Mouse (Mus musculus) liver, postnatal 0 days (tissue): ENCODE measurements at regions not wholly inside any gene's neighbourhood (a gene's known extent, or its start where the extent isn't known, plus 50 kb on each side); places are given as distances from the start of the nearest gene placed in this dataset.

Experiments used
- ATAC-seq: fragments of 200-750 bp; cut with Nextera tagmentation; 2 replicates; pipeline ENCODE4 v1.8.0; 2017; ENCODE audit warnings: mild to moderate bottlenecking, moderate library complexity
- DNase-seq: peaks from one replicate; pipeline ENCODE4 v3.0.0-alpha.2; 2016
- H3K27ac ChIP-seq: fragments of 300-500 bp; sonication (generic); 2 replicates; pipeline ENCODE4 v1.5.1; 2014; ENCODE audit warnings: antibody characterized with exemption, moderate library complexity, mild to moderate bottlenecking, low read depth
- H3K27me3 ChIP-seq: fragments of 300-500 bp; sonication (generic); 2 replicates; pipeline ENCODE4 v1.6.1; 2014; ENCODE audit warnings: low read length, control low read depth, mixed read lengths; ENCODE audit not compliant: insufficient read depth
- H3K36me3 ChIP-seq: fragments of 300-500 bp; sonication (generic); replicated peaks from 2 replicates; pipeline ENCODE4 v1.6.1; 2014; ENCODE audit warnings: mild to moderate bottlenecking, control low read depth, low read length, moderate library complexity, mixed read lengths; ENCODE audit not compliant: insufficient read depth
- H3K4me1 ChIP-seq: fragments of 300-500 bp; sonication (generic); 2 replicates; pipeline ENCODE4 v1.6.1; 2014; ENCODE audit warnings: antibody characterized with exemption, mild to moderate bottlenecking, control low read depth; ENCODE audit not compliant: insufficient read depth
- H3K4me2 ChIP-seq: fragments of 300-500 bp; sonication (generic); 2 replicates; pipeline ENCODE4 v1.6.1; 2014; ENCODE audit warnings: low read depth, mild to moderate bottlenecking, low read length, moderate library complexity, mixed read lengths
- H3K4me3 ChIP-seq: fragments of 300-500 bp; sonication (generic); 2 replicates; pipeline ENCODE4 v1.5.1; 2014; ENCODE audit warnings: low read depth, low read length
- H3K9ac ChIP-seq: fragments of 300-500 bp; sonication (generic); replicated peaks from 2 replicates; pipeline ENCODE4 v1.6.1; 2014; ENCODE audit warnings: mild to moderate bottlenecking, moderate library complexity
- H3K9me3 ChIP-seq: fragments of 300-500 bp; sonication (generic); 2 replicates; pipeline ENCODE4 v1.6.1; 2016; ENCODE audit warnings: mild to moderate bottlenecking, control low read depth, low read length, mixed read lengths
- CTCF ChIP-seq: sonication (generic); IDR thresholded peaks from 2 replicates; pipeline ENCODE4 v1.5.1; 2016; ENCODE audit warnings: antibody characterized with exemption, low read depth
- EP300 ChIP-seq: IDR thresholded peaks from 2 replicates; pipeline ENCODE4 v1.6.1; 2016; ENCODE audit warnings: antibody characterized with exemption, low read depth, mild to moderate bottlenecking
- WGBS: fragments of 180-500 bp; shearing (Covaris S2); extraction: QIAGEN DNeasy Blood & Tissue Kit; methylation state at CpG from one replicate; pipeline ENCODE4 v1.1.7; 2014; ENCODE audit not compliant: insufficient replicate concordance; 5-methylcytosine and 5-hydroxymethylcytosine counted together

- Histone ChIP-seq H3K36me3 (no peaks in the 10 kb centered on the region), H3K4me3 (no peak overlapping the region), H3K4me2 (no peak overlapping the region), H3K9ac (no peak overlapping the region), H3K9me3 (no peaks in the 10 kb centered on the region), H3K27me3 (no peaks in the 10 kb centered on the region), H3K4me1 (no peaks in the 10 kb centered on the region), H3K27ac (no peak overlapping the region)
- DNase-seq: no peak
- TF ChIP-seq CTCF (no peak), EP300 (no peak)
- no peak for ATAC-seq
- WGBS: 85% methylated on average over 1 of the region's 1 CpGs
These were observed 119.1 kb upstream of the Tbx18 start for GRCm38 (mm10) chr9:87850133-87850532.

GRCm38 (mm10) chr9:87861588-87861987 lies 130.5 kb upstream of the Tbx18 start:
- Histone ChIP-seq H3K36me3 (no peaks in the 10 kb centered on the region), H3K4me3 (no peak overlapping the region), H3K9ac (no peak overlapping the region), H3K27ac (no peak overlapping the region), H3K4me2 (no peak overlapping the region), H3K27me3 (no peaks in the 10 kb centered on the region), H3K9me3 (no peaks in the 10 kb centered on the region), H3K4me1 (no peaks in the 10 kb centered on the region)
- DNase-seq (no peak), ATAC-seq (no peak)
- no peak for TF ChIP-seq EP300
- TF ChIP-seq CTCF: no peak
- WGBS: 35% methylated on average over 1 of the region's 1 CpGs

GRCm38 (mm10) chr9:87865236-87865635 lies 134.2 kb upstream of the Tbx18 start:
- 82% methylated on average over 6 of the region's 6 CpGs for WGBS
- ATAC-seq: no peak

GRCm38 (mm10) chr9:87872384-87872905 lies 141.4 kb upstream of the Tbx18 start:
- H3K4me2 ChIP-seq: no peak overlapping the region
- WGBS: 79% methylated on average over 6 of the region's 6 CpGs
- no peaks in the 10 kb centered on the region for H3K9me3 ChIP-seq

More at GRCm38 (mm10) chr9:87865236-87865635, 134.2 kb upstream of the Tbx18 start:
- DNase-seq: no peak
- Histone ChIP-seq H3K4me2 (no peak overlapping the region), H3K36me3 (no peaks in the 10 kb centered on the region), H3K9me3 (no peaks in the 10 kb centered on the region), H3K27me3 (no peaks in the 10 kb centered on the region), H3K4me3 (no peak overlapping the region), H3K4me1 (no peaks in the 10 kb centered on the region), H3K9ac (no peak overlapping the region), H3K27ac (no peak overlapping the region)
- no peak for TF ChIP-seq CTCF
- no peak for TF ChIP-seq EP300

GRCm38 (mm10) chr9:87882587-87882986 lies 151.5 kb upstream of the Tbx18 start:
- no peak for TF ChIP-seq CTCF
- TF ChIP-seq EP300: no peak
- H3K4me2 ChIP-seq: no peak overlapping the region
- ATAC-seq (no peak), DNase-seq (no peak)
- H3K9ac ChIP-seq: no peak overlapping the region
- H3K4me1 ChIP-seq: no peaks in the 10 kb centered on the region
- no peaks in the 10 kb centered on the region for H3K27me3 ChIP-seq
- no peak overlapping the region for H3K27ac ChIP-seq
- no peak overlapping the region for H3K4me3 ChIP-seq
- H3K9me3 ChIP-seq: no peaks in the 10 kb centered on the region
- H3K36me3 ChIP-seq: no peaks in the 10 kb centered on the region
- WGBS: 68% methylated on average over 1 of the region's 1 CpGs

More at GRCm38 (mm10) chr9:87872384-87872905, 141.4 kb upstream of the Tbx18 start:
- ATAC-seq (no peak), DNase-seq (no peak)
- Histone ChIP-seq H3K4me1 (no peaks in the 10 kb centered on the region), H3K4me3 (no peak overlapping the region), H3K9ac (no peak overlapping the region), H3K36me3 (no peaks in the 10 kb centered on the region), H3K27ac (no peak overlapping the region), H3K27me3 (no peaks in the 10 kb centered on the region)
- TF ChIP-seq EP300 (no peak), CTCF (no peak)

GRCm38 (mm10) chr9:87883069-87883468 lies 152.0 kb upstream of the Tbx18 start:
- no peak overlapping the region for H3K4me3 ChIP-seq
- no peaks in the 10 kb centered on the region for H3K4me1 ChIP-seq
- no peak overlapping the region for H3K9ac ChIP-seq
- no peak for TF ChIP-seq CTCF
- TF ChIP-seq EP300: no peak
- ATAC-seq (no peak), DNase-seq (no peak)
- H3K27ac ChIP-seq: no peak overlapping the region
- no peak overlapping the region for H3K4me2 ChIP-seq
- no peaks in the 10 kb centered on the region for H3K36me3 ChIP-seq
- no peaks in the 10 kb centered on the region for H3K27me3 ChIP-seq
- no peaks in the 10 kb centered on the region for H3K9me3 ChIP-seq

- no peak for ATAC-seq
- H3K27me3 ChIP-seq: no peaks in the 10 kb centered on the region
- H3K4me3 ChIP-seq: no peak overlapping the region
- H3K27ac ChIP-seq: no peak overlapping the region
- H3K4me1 ChIP-seq: no peaks in the 10 kb centered on the region
- H3K36me3 ChIP-seq: no peaks in the 10 kb centered on the region
- H3K9me3 ChIP-seq: no peaks in the 10 kb centered on the region
- H3K9ac ChIP-seq: no peak overlapping the region
- TF ChIP-seq EP300: no peak
- TF ChIP-seq CTCF: no peak
- WGBS: 46% methylated on average over 4 of the region's 4 CpGs
- DNase-seq: no peak
- H3K4me2 ChIP-seq: no peak overlapping the region
These were observed 163.0 kb upstream of the Tbx18 start for GRCm38 (mm10) chr9:87894051-87894450.
